Mouse (Mus musculus): Measurements from ENCODE around the gene Heyl. TPM values are rescaled to one million over a fixed set of nuclear protein-coding genes. Genes with fewer than 3 reads are reported as not detected.
"Not testable (repeated sequence)": the region's sequence is repeated elsewhere in the genome, so short reads cannot be mapped to it uniquely, and the experiment has no call there.

The Heyl gene
- total RNA-seq, 1 experiment from 2014 or later: 14.1 TPM

- DNase-seq: no peak
Observed at GRCm38 (mm10) chr4:123284731-123285624, 51.6 kb downstream of the Heyl start.

DNA sequence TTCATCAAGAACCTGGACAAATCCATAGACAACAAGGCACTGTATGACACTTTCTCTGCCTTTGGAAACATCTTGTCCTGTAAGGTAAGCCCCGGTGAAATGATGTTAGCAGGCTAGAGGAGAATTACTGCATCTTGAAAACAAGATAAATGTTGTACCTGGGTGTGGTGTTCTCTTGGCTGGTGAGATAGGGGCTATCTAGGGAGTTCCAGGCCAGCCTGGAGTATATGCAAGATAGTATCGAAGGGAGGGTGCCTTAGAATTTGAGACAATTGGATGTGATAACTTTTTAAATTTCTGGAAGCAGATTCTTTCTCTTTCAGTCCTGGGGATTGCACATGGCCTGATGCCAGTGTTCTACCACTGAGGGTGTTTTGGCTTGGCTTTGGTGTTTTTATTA lies 53.4 kb downstream of the Heyl start:
- no peak for DNase-seq

- no peak for DNase-seq
Observed at GRCm38 (mm10) chr4:123289038-123289437, 55.7 kb downstream of the Heyl start.

- DNase-seq: no peak
Observed at GRCm38 (mm10) chr4:123292390-123292789, 59.0 kb downstream of the Heyl start.

DNA sequence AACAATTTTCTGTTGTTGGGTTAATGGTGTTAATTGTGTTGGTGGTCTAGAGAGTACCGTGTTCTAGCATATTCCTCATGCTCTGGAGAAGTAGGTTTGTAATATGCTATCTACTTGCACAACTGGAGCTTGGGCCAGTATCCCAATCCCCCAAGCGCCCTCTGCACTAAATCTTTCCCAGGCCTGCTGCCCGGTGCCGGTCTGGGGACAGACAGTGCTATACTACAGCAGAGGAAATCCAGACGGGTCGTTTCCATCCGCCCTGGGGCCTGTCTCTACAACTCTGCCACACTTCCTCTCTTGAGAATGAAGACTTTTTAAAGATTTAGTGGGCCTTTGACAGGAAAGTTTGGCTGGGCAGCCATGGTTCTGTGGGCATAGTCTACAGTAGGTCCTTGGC lies 59.6 kb downstream of the Heyl start:
- DNase-seq: peak; percentile 60

GRCm38 (mm10) chr4:123293661-123294443 lies 60.5 kb downstream of the Heyl start:
- no peak for DNase-seq

DNA sequence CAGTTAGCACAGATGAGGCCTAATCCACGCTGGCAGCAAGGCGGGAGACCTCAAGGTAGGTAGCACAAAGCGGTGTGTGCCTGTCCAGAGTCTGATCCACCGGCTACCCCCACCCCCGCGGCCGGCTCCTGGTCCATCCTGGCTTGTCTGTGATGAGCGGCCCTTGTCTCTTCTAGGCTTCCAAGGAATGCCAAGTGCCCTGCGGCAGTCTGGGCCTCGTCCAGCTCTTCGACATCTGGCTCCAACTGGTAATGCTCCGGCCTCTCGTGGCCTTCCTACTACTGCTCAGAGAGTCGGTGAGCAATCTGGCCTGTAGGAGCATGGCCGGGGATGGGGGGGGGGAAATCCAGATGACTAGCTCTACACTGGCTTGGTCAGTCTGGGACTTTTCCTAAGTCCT lies 61.7 kb downstream of the Heyl start:
- DNase-seq: not testable (repeated sequence)

DNA sequence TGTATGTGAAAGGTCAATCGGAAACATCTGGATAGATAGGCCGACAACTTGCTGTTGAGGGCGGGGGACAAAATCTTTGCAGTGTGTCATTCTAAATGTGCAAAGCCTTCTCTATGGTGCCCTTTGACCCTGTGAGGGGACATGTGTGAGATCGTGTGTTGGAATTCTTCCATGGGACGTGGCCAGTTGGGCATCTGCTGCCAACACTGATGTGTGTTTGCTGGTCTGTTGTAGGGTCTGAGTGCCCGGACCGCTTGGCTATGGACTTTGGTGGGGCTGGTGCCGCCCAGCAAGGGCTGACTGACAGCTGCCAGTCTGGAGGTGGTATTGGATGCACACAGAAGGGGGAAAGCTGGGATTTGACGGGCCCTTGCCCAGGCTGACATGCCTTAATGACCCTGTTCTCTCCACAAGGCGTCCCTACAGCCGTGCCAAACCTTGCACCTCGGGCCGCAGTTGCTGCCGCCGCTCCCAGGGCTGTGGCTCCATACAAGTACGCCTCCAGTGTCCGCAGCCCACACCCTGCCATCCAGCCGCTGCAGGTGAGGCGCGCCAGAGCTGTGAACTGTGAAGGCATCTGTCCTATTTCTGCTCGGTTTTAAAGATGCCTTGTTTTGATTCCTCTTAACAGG lies 62.3 kb downstream of the Heyl start:
- DNase-seq: no peak

DNA sequence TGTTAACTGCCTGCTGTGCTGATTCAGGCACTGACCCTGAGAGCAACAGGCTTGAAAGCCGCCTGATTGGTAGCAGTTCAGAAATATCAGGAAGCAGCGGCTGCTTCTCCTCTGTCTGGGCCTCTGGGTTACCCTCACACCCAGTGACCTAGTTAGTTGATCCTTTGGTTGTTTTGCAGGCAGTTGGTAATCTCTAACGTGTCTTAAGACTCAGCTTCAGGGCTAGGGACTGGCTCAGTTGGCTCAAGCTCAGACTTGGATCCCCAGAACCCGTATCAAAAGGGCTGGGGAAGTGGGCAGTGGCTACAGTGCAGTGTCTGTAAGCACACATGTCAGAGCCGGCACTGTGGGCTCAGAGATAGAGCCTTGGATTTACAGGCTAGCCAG lies 62.8 kb downstream of the Heyl start:
- peak; percentile 29 for DNase-seq

DNA sequence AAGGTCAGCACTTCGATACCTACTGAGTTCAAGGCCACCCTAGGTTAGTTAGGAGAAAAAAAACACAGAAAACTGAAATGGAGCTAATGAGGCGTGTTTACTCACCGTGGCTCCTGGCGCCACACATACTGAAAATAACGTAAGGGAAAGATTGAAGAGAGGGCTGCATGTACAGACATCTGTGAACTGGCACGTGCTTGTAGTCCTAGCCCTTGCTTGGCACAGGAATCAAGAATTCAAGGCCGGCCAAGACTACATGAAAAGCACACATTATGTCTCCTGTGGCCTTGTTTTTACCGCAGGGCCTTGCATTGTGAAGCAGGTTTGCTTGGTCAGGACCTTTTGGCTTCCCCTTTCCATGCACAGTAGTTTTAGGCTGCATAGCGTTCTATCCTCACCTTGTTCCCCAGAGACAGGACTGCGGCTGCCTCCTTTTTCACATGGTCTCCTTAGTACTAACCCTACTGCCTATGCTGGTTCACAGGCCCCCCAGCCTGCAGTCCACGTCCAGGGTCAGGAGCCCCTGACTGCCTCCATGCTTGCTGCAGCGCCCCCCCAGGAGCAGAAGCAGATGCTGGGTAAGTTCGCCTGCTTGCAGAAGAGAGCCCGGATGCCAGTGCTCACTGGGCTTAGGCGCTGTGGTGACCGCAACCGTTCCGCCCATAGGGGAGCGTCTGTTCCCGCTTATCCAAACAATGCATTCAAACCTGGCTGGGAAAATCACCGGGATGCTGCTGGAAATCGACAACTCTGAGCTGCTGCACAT lies 64.0 kb downstream of the Heyl start:
- peak; percentile 68 for DNase-seq

GRCm38 (mm10) chr4:123298226-123298625 lies 64.9 kb downstream of the Heyl start:
- DNase-seq: no peak

DNA sequence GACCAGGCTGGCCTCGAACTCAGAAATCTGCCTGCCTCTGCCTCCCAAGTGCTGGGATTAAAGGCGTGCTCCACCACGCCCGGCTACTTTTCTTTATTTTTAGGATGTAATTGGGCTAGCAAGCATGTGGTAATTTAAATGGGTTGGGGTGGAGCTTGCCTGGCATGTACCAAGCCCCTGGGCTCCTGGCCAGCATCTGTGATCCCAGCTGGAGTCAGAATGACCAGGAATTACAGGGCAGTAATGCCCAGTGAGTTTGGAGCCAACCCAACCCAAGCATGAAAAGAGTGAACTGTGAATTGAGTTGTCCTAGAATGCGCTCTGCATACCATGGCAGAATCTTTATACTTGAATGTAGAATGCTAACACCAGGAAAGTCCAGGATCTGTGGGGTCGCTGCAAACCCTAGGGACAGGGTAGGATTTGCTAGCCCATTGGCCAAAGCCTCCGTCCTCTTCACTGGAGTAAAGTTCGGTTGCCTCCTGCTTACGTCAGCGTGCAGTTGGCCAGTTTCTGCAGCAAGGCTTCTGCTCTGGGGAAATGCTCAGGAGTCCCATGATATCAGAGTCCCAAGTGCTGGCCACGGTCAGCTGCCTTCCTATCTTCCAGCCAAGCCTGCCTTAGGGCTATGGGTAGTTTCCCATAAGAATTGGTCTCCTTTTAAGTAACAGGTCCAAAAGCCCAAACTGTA lies 65.8 kb downstream of the Heyl start:
- DNase-seq: peak; percentile 77

Other genes starting within 250 kb of the Heyl start
- 2.3 and 3.5 TPM in 2 replicates for gene Mycl, start 237.9 kb upstream of the Heyl start, total RNA-seq (2021)
- gene Trit1, start 217.0 kb upstream of the Heyl start, total RNA-seq (2021): 19.0 and 25.7 TPM in 2 replicates
- not detected in 2 replicates for gene Bmp8b, start 128.4 kb upstream of the Heyl start, total RNA-seq (2021)
- gene Oxct2b, start 117.3 kb upstream of the Heyl start, total RNA-seq (2021): not detected in 2 replicates
- gene Ppie, start 93.6 kb upstream of the Heyl start, total RNA-seq (2021): 41.4 and 43.1 TPM in 2 replicates
- 5.4 and 6.3 TPM in 2 replicates for gene Hpcal4, start 50.3 kb upstream of the Heyl start, total RNA-seq (2021)
- 23.8 and 25.4 TPM in 2 replicates for gene Nt5c1a, start 32.1 kb upstream of the Heyl start, total RNA-seq (2021)
- 98.4 and 98.6 TPM in 2 replicates for gene Pabpc4, start 28.8 kb downstream of the Heyl start, total RNA-seq (2021)
- gene Oxct2a, start 90.1 kb downstream of the Heyl start, total RNA-seq (2021): not detected in 2 replicates
- gene Bmp8a, start 109.7 kb downstream of the Heyl start, total RNA-seq (2021): 0.34 TPM in 1 of 2 replicates, not detected in the other